In the genomic region with DNA sequence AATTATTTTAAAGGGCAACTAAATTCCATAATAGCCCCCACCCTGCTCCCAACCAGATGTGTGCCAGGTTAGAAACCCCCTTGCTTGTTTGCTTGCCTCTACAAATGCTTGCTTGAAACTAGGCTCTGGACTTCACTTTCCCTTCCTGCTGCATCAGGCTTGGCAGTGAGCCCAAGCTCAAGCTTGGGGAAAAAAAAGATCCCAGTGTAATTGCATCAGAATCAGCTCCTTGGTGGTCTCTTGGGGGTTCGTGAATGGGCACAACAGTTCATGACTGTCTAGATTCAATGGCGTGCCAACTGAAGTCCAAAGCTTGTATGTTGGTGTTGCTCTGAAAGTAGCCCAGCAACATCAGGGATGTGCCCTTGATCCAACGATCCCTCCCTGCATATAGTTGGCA, we compare ENCODE assay signal across 25 mouse cellular contexts.
DNase-seq lines count a peak whose midpoint lies in the region; ATAC-seq and TF ChIP-seq lines count a peak whose summit lies in the region.
"Had no signal": no experiment of that assay in that cellular context is flagged by ENCODE, and none has a peak within 500 bp of the region (broad histone marks: within the 10 kb centered on the region; RNA-seq: fewer than 3 reads in every experiment).

No protein-coding gene starts in this region.

- H3K9me3 ChIP-seq in hindbrain, postnatal 0 days (ENCODE audit: low read length) = no peaks in the 10 kb centered on the region
- no peaks in the 10 kb centered on the region for H3K9me3 ChIP-seq in hindbrain, embryonic 12.5 days (replicated peaks)
- no peaks in the 10 kb centered on the region for H3K9me3 ChIP-seq in midbrain, embryonic 11.5 days (ENCODE audit: control insufficient read depth, low read length)
- no peaks in the 10 kb centered on the region for H3K9me3 ChIP-seq in midbrain, embryonic 15.5 days
- H3K9me3 ChIP-seq: embryonic facial prominence, embryonic 12.5 days; heart, embryonic 13.5 days; limb, embryonic 12.5 days; liver, embryonic 15.5 days; lung, embryonic 15.5 days; neural tube, embryonic 13.5 days had no signal

- H3K4me1 ChIP-seq in hindbrain, postnatal 0 days (ENCODE audit: insufficient read depth, low read length) = no peaks in the 10 kb centered on the region
- H3K4me1 ChIP-seq in hindbrain, embryonic 12.5 days = 0 out of 2 replicates have a peak, but pooled peaks cover 4% of the 10 kb centered on the region
- no peaks in the 10 kb centered on the region for H3K4me1 ChIP-seq in midbrain, embryonic 11.5 days (ENCODE audit: control insufficient read depth, insufficient read depth, low read length)
- H3K4me1 ChIP-seq in midbrain, embryonic 15.5 days = no peaks in the 10 kb centered on the region
- H3K4me1 ChIP-seq: embryonic facial prominence, embryonic 12.5 days; heart, embryonic 13.5 days; limb, embryonic 12.5 days; liver, embryonic 15.5 days; lung, embryonic 15.5 days had no signal

- TF ChIP-seq CTCF in hindbrain, postnatal 0 days (IDR thresholded peaks at IDR 0.05; ENCODE audit: low read depth) = no peak
- TF ChIP-seq CTCF in brain, embryonic 14.5 days (IDR thresholded peaks at IDR 0.05; ENCODE audit: borderline replicate concordance, extremely low read depth, insufficient read depth, insufficient read length) = no peak

- no peak overlapping the region for H3K4me3 ChIP-seq in hindbrain, postnatal 0 days (ENCODE audit: low read length)
- H3K4me3 ChIP-seq in hindbrain, embryonic 12.5 days = no peak overlapping the region
- H3K4me3 ChIP-seq in midbrain, embryonic 11.5 days (ENCODE audit: low read depth, low read length) = no peak overlapping the region
- no peak overlapping the region for H3K4me3 ChIP-seq in midbrain, embryonic 15.5 days
- H3K4me3 ChIP-seq: embryonic facial prominence, embryonic 12.5 days; heart, embryonic 13.5 days; limb, embryonic 12.5 days; liver, embryonic 15.5 days; lung, embryonic 15.5 days; neural tube, embryonic 13.5 days had no signal

- TF ChIP-seq POLR2A in brain, embryonic 14.5 days (IDR thresholded peaks at IDR 0.05; ENCODE audit: borderline replicate concordance, extremely low read depth, insufficient read depth, insufficient read length, poor library complexity, severe bottlenecking) = no peak

- H3K36me3 ChIP-seq in hindbrain, postnatal 0 days (ENCODE audit: insufficient read depth, low read length) = no peaks in the 10 kb centered on the region
- H3K36me3 ChIP-seq in hindbrain, embryonic 12.5 days = no peaks in the 10 kb centered on the region
- H3K36me3 ChIP-seq in midbrain, embryonic 11.5 days (ENCODE audit: control insufficient read depth, insufficient read depth, low read length) = no peaks in the 10 kb centered on the region
- H3K36me3 ChIP-seq in midbrain, embryonic 15.5 days (replicated peaks) = no peaks in the 10 kb centered on the region
- H3K36me3 ChIP-seq: embryonic facial prominence, embryonic 12.5 days; heart, embryonic 13.5 days; limb, embryonic 12.5 days; liver, embryonic 15.5 days; lung, embryonic 15.5 days; neural tube, embryonic 13.5 days had no signal

- H3K4me2 ChIP-seq in hindbrain, postnatal 0 days (ENCODE audit: low read depth, low read length) = no peak overlapping the region
- no peak overlapping the region for H3K4me2 ChIP-seq in hindbrain, embryonic 12.5 days (replicated peaks)
- no peak overlapping the region for H3K4me2 ChIP-seq in midbrain, embryonic 11.5 days
- H3K4me2 ChIP-seq in midbrain, embryonic 15.5 days = no peak overlapping the region
- H3K4me2 ChIP-seq: embryonic facial prominence, embryonic 12.5 days; heart, embryonic 13.5 days; limb, embryonic 12.5 days; liver, embryonic 15.5 days; lung, embryonic 15.5 days; neural tube, embryonic 13.5 days had no signal

- 43% methylated on average over 3 of the region's 3 CpGs for WGBS in hindbrain, postnatal 0 days
- 84% methylated on average over 3 of the region's 3 CpGs for WGBS in hindbrain, embryonic 12.5 days
- WGBS in midbrain, embryonic 11.5 days = 78% methylated on average over 3 of the region's 3 CpGs
- 71% methylated on average over 3 of the region's 3 CpGs for WGBS in midbrain, embryonic 15.5 days

- no peaks in the 10 kb centered on the region for H3K27me3 ChIP-seq in hindbrain, postnatal 0 days (ENCODE audit: insufficient read depth, low read length)
- H3K27me3 ChIP-seq in hindbrain, embryonic 12.5 days = no peaks in the 10 kb centered on the region
- H3K27me3 ChIP-seq in midbrain, embryonic 11.5 days (ENCODE audit: control insufficient read depth, insufficient read depth, low read length) = no peaks in the 10 kb centered on the region
- no peaks in the 10 kb centered on the region for H3K27me3 ChIP-seq in midbrain, embryonic 15.5 days (replicated peaks)
- H3K27me3 ChIP-seq: embryonic facial prominence, embryonic 12.5 days; heart, embryonic 13.5 days; limb, embryonic 12.5 days; liver, embryonic 15.5 days; lung, embryonic 15.5 days; neural tube, embryonic 13.5 days had no signal

- ATAC-seq in hindbrain, postnatal 0 days = no peak
- no peak for ATAC-seq in hindbrain, embryonic 12.5 days (ENCODE audit: low FRiP score)
- ATAC-seq in midbrain, embryonic 11.5 days (ENCODE audit: low FRiP score) = no peak
- ATAC-seq in midbrain, embryonic 15.5 days (replicated peaks) = no peak
- ATAC-seq: CD4-positive, CD25-positive, alpha-beta regulatory T cell, adult 4 months; intestine, embryonic 16.5 days had no signal

- no peak overlapping the region for H3K9ac ChIP-seq in hindbrain, postnatal 0 days (replicated peaks; ENCODE audit: low read length)
- no peak overlapping the region for H3K9ac ChIP-seq in hindbrain, embryonic 12.5 days
- no peak overlapping the region for H3K9ac ChIP-seq in midbrain, embryonic 11.5 days (ENCODE audit: low read length)
- H3K9ac ChIP-seq in midbrain, embryonic 15.5 days = no peak overlapping the region
- H3K9ac ChIP-seq: embryonic facial prominence, embryonic 12.5 days; heart, embryonic 13.5 days; limb, embryonic 12.5 days; liver, embryonic 15.5 days; lung, embryonic 15.5 days; neural tube, embryonic 13.5 days had no signal

- DNase-seq in cerebellum, postnatal 10 days = peak; percentile 9 to 24
- DNase-seq in cerebellum, adult 11-12 months = no peak
- peak; percentile 48 for DNase-seq in hindbrain, postnatal 0 days (ENCODE audit: low spot score)
- peak; percentile 33 for DNase-seq in midbrain, embryonic 11.5 days (ENCODE audit: low spot score, missing footprints)
- peak; percentile 67 for DNase-seq in brain, embryonic 14.5 days (ENCODE audit: low read depth)
- DNase-seq: cerebellum, adult 8-10 months; embryo, embryonic 11 days; gastrocnemius, postnatal 10 days; heart, postnatal 10 days; kidney, adult 9 months; kidney, postnatal 14 days; layer of hippocampus, adult 9-11 months; thymus, adult 2 months; thymus, postnatal 36 days had no signal

- no peak overlapping the region for H3K27ac ChIP-seq in hindbrain, postnatal 0 days
- H3K27ac ChIP-seq in hindbrain, embryonic 12.5 days = no peak overlapping the region
- no peak overlapping the region for H3K27ac ChIP-seq in midbrain, embryonic 11.5 days (ENCODE audit: low read depth, low read length)
- H3K27ac ChIP-seq in midbrain, embryonic 15.5 days = no peak overlapping the region
- H3K27ac ChIP-seq: embryonic facial prominence, embryonic 12.5 days; heart, embryonic 13.5 days; limb, embryonic 12.5 days; liver, embryonic 15.5 days; lung, embryonic 15.5 days; macrophage; neural tube, embryonic 13.5 days had no signal
